Mouse (Mus musculus) stomach, embryonic 15.5 days (tissue): Measurements from ENCODE around the gene Mapt. TPM values are rescaled to one million over a fixed set of nuclear protein-coding genes. Genes with fewer than 3 reads are reported as not detected.

Experiments
- ATAC-seq: fragments of 200-750 bp; cut with Nextera tagmentation; 2 replicates; pipeline ENCODE4 v1.8.0; 2017; ENCODE audit warnings: low read depth, moderate number of reproducible peaks, moderate TSS enrichment; ENCODE audit not compliant: insufficient read depth, low FRiP score
- H3K27ac ChIP-seq: fragments of 300-500 bp; sonication (generic); 2 replicates; pipeline ENCODE4 v1.5.1; 2015; ENCODE audit warnings: mild to moderate bottlenecking, inconsistent platforms
- H3K27me3 ChIP-seq: fragments of 300-500 bp; sonication (generic); replicated peaks from 2 replicates; pipeline ENCODE4 v1.6.1; 2015; ENCODE audit warnings: inconsistent platforms
- H3K36me3 ChIP-seq: fragments of 300-500 bp; sonication (generic); 2 replicates; pipeline ENCODE4 v1.6.1; 2015; ENCODE audit warnings: inconsistent platforms
- H3K4me1 ChIP-seq: fragments of 300-500 bp; sonication (generic); 2 replicates; pipeline ENCODE4 v1.6.1; 2015; ENCODE audit warnings: inconsistent platforms
- H3K4me2 ChIP-seq: fragments of 300-500 bp; sonication (generic); 2 replicates; pipeline ENCODE4 v1.6.1; 2015; ENCODE audit warnings: mild to moderate bottlenecking, inconsistent platforms
- H3K4me3 ChIP-seq: fragments of 300-500 bp; sonication (generic); replicated peaks from 2 replicates; pipeline ENCODE4 v1.5.1; 2015; ENCODE audit warnings: inconsistent platforms
- H3K9ac ChIP-seq: fragments of 300-500 bp; sonication (generic); 2 replicates; pipeline ENCODE4 v1.6.1; 2015; ENCODE audit warnings: inconsistent platforms
- H3K9me3 ChIP-seq: fragments of 300-500 bp; sonication (generic); 2 replicates; pipeline ENCODE4 v1.6.1; 2016; ENCODE audit warnings: inconsistent platforms
- WGBS: fragments of 180-500 bp; shearing (Covaris S2); methylation state at CpG from one replicate; pipeline ENCODE4 v1.1.7; 2015; 5-methylcytosine and 5-hydroxymethylcytosine counted together
- polyA plus RNA-seq: library from polyadenylated mRNA; unstranded; fragments of >200 nt; fragmentation: Nextera tagmentation; extraction: Ambion mirVana; gene quantifications from 2 replicates; pipeline ENCODE4 v1.2.1, GENCODE M21; 2015

The Mapt gene
- polyA plus RNA-seq, 1 experiment from 2014 or later, result 15.4 TPM

DNA sequence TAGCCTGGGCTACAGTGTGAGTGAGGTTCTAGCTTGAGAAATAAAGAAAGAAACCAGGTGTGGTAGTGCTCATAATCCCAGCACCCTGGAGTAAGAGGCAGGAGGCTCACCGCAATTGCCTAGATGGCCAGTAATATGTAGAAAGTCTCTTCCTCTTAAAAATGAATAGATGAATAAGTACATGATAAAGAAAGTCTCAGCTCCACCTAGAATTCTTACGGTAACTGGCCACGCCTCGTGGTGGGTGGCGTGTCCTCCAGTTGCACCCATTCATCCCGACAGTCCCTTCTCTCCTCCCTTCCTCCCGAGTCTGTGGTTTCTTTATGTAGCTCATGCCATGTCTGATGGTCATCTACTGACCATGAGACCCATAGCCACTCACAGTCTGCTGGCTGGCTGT lies 74.5 kb downstream of the Mapt start:
- Histone ChIP-seq H3K27me3 (0 out of 2 replicates have a peak, but pooled peaks cover 10% of the 10 kb centered on the region), H3K27ac (no peak overlapping the region), H3K4me3 (no peak overlapping the region), H3K36me3 (no peaks in the 10 kb centered on the region), H3K9ac (no peak overlapping the region), H3K4me1 (0 out of 2 replicates have a peak, but pooled peaks cover 7% of the 10 kb centered on the region), H3K9me3 (no peaks in the 10 kb centered on the region), H3K4me2 (no peak overlapping the region)
- 86% methylated on average over 7 of the region's 7 CpGs for WGBS
- ATAC-seq, result no peak

DNA sequence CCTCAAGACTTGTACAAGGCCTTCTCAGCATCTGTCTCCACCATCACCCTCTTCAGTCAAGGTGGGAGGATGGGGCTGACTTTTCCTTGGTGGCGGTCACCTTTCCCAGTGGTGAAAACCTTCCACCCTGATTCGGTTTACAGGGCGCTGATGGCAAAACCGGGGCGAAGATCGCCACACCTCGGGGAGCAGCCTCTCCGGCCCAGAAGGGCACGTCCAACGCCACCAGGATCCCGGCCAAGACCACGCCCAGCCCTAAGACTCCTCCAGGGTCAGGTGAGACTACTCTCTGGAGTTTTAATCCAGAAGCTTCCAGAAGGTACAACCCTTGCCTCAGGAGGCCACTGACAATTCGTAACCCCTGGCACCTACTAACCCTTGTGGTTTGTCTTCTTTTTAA lies 75.3 kb downstream of the Mapt start:
- Histone ChIP-seq H3K9ac (no peak overlapping the region), H3K27ac (no peak overlapping the region), H3K4me1 (0 out of 2 replicates have a peak, but pooled peaks cover 7% of the 10 kb centered on the region), H3K9me3 (no peaks in the 10 kb centered on the region), H3K27me3 (0 out of 2 replicates have a peak, but pooled peaks cover 10% of the 10 kb centered on the region), H3K4me3 (no peak overlapping the region), H3K36me3 (no peaks in the 10 kb centered on the region), H3K4me2 (no peak overlapping the region)
- ATAC-seq, result no peak
- 89% methylated on average over 13 of the region's 13 CpGs for WGBS

DNA sequence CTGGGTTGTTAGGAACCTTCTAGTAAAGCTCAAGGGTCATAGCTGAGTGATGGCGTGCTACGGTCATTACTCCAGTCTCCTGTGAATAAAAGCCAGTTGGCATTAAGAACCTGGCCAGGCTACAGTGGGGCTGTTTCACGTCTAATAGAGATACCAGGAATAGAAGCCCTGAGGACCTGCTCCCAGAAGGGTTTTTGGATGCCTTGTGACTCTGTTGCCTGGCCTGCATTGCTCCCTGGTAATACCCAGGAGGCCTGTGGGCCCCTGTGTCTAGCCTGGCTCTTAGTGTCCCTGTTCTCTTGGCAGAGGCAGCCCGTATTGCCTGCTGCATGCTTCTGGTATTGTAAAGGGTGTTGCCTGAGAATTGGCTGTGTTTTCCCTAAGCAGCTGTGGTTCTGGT lies 75.9 kb downstream of the Mapt start:
- no peaks in the 10 kb centered on the region for H3K9me3 ChIP-seq
- WGBS, result 63% methylated on average over 4 of the region's 4 CpGs
- H3K9ac ChIP-seq, result no peak overlapping the region
- H3K4me1 ChIP-seq, result 0 out of 2 replicates have a peak, but pooled peaks cover 7% of the 10 kb centered on the region
- H3K36me3 ChIP-seq, result no peaks in the 10 kb centered on the region
- no peak overlapping the region for H3K27ac ChIP-seq
- H3K4me2 ChIP-seq, result no peak overlapping the region
- no peak for ATAC-seq
- H3K4me3 ChIP-seq, result no peak overlapping the region
- 0 out of 2 replicates have a peak, but pooled peaks cover 10% of the 10 kb centered on the region for H3K27me3 ChIP-seq

DNA sequence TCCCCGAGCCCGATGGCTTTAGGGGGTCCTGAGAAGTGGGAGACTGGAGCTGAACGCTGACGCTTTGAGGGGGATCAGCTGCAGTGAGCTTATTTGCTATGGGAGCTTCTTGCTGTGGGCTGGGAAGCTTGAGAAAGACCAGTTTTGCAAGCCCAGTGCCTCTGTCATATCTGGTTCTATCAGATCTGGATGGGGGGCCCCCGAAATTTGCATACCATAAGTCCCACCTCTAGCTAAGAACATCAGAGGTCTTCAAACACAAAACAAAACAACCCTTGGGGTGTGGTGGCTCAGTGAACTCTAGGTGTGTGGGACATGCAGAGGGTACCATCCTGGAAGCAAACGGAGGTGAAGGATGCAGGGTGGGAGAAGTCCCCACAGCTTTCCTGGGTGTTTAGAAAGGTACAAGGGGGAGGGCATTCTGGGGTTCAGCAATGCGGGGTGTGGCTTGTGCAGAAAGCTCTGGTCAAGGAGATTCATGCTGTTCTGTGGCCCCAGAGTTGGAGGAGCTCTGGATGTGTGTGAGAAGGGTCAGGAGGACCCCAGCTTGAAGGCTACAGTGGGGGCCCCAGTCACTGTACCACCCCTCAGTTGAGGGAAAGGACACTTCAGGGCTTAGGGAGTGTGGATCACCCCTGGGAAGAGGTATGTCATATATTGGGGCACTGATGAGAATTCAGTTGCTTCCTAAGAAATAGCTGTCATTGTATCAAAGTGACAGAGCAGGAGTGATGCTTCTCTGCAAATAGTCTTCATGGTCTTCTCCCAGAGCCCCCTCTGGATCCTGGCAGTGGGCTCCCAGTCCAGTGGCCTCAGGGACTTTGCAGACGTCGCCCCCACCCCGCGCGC lies 78.4 kb downstream of the Mapt start:
- H3K9me3 ChIP-seq, result no peaks in the 10 kb centered on the region
- peak overlapping the region; percentile 48 for H3K4me2 ChIP-seq
- H3K4me1 ChIP-seq, result 0 out of 2 replicates have a peak, but pooled peaks cover 7% of the 10 kb centered on the region
- H3K27me3 ChIP-seq, result 0 out of 2 replicates have a peak, but pooled peaks cover 10% of the 10 kb centered on the region
- no peaks in the 10 kb centered on the region for H3K36me3 ChIP-seq
- peak overlapping the region; percentile 23 for H3K4me3 ChIP-seq
- H3K9ac ChIP-seq, result no peak overlapping the region
- H3K27ac ChIP-seq, result no peak overlapping the region
- 30% methylated on average over 12 of the region's 12 CpGs for WGBS
- ATAC-seq, result no peak

DNA sequence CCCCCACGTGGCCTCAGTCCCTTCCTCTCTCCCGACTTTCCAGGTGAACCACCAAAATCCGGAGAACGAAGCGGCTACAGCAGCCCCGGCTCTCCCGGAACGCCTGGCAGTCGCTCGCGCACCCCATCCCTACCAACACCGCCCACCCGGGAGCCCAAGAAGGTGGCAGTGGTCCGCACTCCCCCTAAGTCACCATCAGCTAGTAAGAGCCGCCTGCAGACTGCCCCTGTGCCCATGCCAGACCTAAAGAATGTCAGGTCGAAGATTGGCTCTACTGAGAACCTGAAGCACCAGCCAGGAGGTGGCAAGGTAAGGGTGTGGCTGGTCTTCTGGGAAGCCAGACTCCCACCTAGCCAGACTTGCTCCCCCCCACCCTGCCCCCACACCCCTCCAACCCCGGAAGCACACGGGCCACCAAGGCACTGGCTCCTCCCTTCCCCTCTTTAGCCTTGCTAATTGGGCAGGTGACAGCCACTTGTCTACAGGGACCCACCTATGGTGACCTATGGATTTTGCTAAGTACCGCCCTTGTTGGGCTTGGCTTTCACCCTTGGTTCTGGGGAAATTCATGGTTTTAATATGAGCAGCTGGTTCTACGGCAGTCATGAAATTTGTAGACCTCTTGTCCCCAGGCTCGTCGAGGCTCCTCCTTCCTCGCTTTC lies 79.2 kb downstream of the Mapt start:
- Histone ChIP-seq H3K9me3 (no peaks in the 10 kb centered on the region), H3K4me3 (peak overlapping the region; percentile 23), H3K4me2 (peak overlapping the region; percentile 48), H3K27ac (no peak overlapping the region), H3K9ac (no peak overlapping the region), H3K36me3 (no peaks in the 10 kb centered on the region), H3K27me3 (0 out of 2 replicates have a peak, but pooled peaks cover 10% of the 10 kb centered on the region), H3K4me1 (0 out of 2 replicates have a peak, but pooled peaks cover 7% of the 10 kb centered on the region)
- peak; percentile 81 for ATAC-seq
- 13% methylated on average over 23 of the region's 23 CpGs for WGBS

DNA sequence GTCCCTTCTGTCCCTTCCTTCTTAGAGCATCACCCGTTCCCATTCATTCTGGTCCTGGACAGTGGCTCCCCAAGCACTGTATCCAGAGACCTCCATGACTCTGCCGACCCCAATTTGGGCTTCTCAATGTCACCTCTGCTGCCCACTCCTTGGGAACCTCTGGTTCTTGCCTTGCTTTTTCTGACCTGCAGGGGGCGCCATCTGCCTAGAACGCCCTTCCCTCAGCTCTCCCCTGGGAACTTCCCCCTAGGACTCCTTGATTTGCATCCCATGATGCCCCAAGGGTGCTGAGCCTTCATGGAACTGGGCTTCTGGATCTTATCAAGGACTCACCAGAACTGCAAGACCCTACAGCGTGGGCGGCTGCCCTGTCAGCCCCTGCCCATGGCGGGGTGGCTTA lies 80.5 kb downstream of the Mapt start:
- no peak overlapping the region for H3K4me2 ChIP-seq
- no peaks in the 10 kb centered on the region for H3K9me3 ChIP-seq
- H3K27ac ChIP-seq, result no peak overlapping the region
- no peak overlapping the region for H3K9ac ChIP-seq
- ATAC-seq, result no peak
- H3K4me3 ChIP-seq, result no peak overlapping the region
- H3K27me3 ChIP-seq, result 0 out of 2 replicates have a peak, but pooled peaks cover 10% of the 10 kb centered on the region
- H3K4me1 ChIP-seq, result 0 out of 2 replicates have a peak, but pooled peaks cover 7% of the 10 kb centered on the region
- no peaks in the 10 kb centered on the region for H3K36me3 ChIP-seq
- WGBS, result 71% methylated on average over 7 of the region's 7 CpGs

DNA sequence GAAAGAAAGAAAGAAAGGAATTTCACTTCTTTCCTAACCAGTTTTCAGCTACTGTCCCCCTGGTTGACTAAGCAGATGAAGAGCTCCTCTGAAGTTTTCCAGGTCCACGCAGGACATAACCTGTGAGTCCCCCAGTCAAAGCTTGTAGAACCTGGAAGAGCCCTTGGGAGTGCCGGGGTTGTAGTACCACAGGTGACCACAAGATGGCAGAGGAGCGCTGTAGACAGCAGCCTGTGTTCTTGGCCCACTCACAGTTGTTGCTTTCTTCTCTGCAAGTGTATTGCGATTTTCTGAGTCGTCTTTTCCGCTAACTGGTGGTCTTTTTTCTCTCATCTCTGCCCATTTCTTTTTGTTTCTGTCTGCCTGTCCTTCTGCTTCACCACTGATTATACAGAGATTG lies 84.5 kb downstream of the Mapt start:
- Histone ChIP-seq H3K36me3 (no peaks in the 10 kb centered on the region), H3K9ac (no peak overlapping the region), H3K4me2 (no peak overlapping the region), H3K27me3 (no peaks in the 10 kb centered on the region), H3K9me3 (no peaks in the 10 kb centered on the region), H3K4me1 (peaks cover 4% of the 10 kb centered on the region; the same call in 1 of the 2 replicates), H3K4me3 (no peak overlapping the region), H3K27ac (no peak overlapping the region)
- 4% methylated on average over 6 of the region's 6 CpGs for WGBS
- ATAC-seq, result no peak

DNA sequence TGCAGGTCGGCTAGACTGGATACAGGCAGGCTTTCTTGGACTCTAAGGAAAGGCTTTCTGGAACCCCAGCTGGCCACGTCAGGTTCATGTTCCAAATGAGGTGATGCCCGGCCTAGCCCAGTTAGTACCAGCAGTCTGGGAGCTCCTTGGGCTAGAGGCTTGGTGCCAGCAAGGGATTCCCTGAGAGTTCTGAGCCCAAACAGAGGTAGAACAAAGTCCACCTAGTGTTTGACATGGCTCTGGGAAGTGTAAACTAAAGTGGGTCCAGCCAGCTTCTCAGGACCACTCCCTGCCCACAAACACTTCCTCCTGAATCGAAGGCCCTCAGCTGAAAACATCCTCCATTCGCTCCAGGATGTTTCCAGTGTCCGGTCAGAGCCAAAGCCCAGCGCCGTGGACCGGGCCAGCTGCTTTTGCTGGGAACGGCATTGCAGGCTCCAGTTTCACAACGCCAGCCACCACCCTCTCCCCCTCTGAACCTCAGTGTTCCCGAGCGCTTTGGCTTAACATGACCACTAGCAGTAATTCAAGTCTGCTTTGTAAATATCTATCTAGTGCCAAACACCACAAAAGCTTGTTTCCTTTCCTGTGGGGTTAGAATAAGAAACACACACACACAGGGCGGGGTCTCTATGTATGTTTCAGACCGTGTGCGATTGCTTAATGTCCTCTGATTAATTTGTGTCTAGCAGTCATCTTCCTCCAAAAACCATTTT lies 85.7 kb downstream of the Mapt start:
- Histone ChIP-seq H3K4me1 (peaks cover 4% of the 10 kb centered on the region; the same call in 1 of the 2 replicates), H3K4me2 (no peak overlapping the region; the same call in 1 of the 2 replicates), H3K4me3 (no peak overlapping the region), H3K27ac (peak overlapping the region; percentile 31; the same call in 1 of the 2 replicates), H3K36me3 (no peaks in the 10 kb centered on the region), H3K9ac (no peak overlapping the region), H3K27me3 (no peaks in the 10 kb centered on the region), H3K9me3 (no peaks in the 10 kb centered on the region)
- WGBS, result 57% methylated on average over 16 of the region's 16 CpGs
- ATAC-seq, result no peak

DNA sequence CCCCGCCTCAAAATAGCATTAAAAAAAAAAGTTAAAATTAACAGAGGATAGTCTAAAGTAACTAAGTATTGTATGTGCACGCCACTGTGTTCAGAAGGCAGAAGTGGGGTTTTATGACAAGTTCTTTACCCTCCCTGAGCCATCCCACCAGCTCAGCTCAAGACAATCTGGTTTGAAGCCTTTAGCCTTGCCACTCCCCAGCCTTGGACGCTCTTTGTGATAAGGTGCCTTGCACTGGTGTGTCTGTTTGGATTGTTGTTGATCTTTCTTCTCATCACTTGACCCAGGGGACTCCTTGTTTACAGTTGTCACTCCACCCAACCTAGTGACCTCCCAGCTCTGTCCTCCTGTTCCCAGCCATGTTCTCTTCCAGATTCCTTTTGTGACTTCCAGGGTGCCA lies 86.4 kb downstream of the Mapt start:
- no peak overlapping the region for H3K9ac ChIP-seq
- H3K4me3 ChIP-seq, result no peak overlapping the region
- H3K27ac ChIP-seq, result no peak overlapping the region
- H3K27me3 ChIP-seq, result no peaks in the 10 kb centered on the region
- WGBS, result 77% methylated on average over 3 of the region's 3 CpGs
- peaks cover 4% of the 10 kb centered on the region; the same call in 1 of the 2 replicates for H3K4me1 ChIP-seq
- no peaks in the 10 kb centered on the region for H3K9me3 ChIP-seq
- no peak for ATAC-seq
- H3K36me3 ChIP-seq, result no peaks in the 10 kb centered on the region
- no peak overlapping the region for H3K4me2 ChIP-seq

DNA sequence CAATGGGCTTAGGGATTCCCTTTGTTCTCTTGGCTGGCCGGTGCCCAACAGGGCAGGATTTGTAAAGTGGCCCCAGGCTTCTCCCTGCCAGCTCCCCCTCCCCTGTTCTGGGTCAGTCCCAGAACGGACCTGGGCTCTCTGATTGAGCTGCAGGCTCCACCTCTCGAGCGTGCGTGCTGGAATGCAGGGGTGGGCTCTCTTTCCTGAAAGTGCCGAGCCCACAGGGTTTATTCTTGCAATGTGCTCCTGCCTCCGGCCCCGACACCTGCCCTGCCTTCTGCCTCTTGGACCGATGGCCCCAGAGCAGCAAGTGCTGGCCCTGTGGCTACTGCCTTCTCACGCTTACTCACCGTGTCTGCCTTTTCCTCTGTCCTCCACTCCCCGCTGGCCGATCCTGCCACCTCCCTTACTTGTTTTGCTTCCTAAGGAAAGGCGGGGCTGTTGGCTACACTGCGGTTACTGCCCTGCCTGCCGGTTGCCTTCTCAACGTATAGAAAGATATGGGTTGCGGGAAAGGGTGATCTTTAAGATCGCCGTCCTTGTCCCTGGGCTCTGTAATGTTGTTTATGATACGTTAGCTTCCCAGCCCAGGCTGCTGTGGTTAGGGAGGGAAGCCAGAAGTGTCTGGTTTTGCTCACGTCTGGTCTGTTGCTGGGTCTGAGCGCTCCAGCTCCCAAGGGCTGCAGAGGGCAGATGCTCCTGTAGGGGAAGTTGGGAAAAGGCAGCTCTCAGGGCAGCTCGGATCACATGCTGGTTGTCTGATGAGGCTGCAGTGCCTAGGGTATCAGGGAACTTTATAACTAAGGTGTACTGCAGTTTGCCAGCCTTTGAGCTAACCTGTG lies 88.0 kb downstream of the Mapt start:
- Histone ChIP-seq H3K4me3 (peak overlapping the region; percentile 44), H3K9ac (peak overlapping the region; percentile 44), H3K4me2 (peak overlapping the region; percentile 85), H3K27me3 (no peaks in the 10 kb centered on the region), H3K27ac (peak overlapping the region; percentile 59; the same call in 1 of the 2 replicates), H3K4me1 (peaks cover 4% of the 10 kb centered on the region; the same call in 1 of the 2 replicates), H3K9me3 (no peaks in the 10 kb centered on the region), H3K36me3 (no peaks in the 10 kb centered on the region)
- 3% methylated on average over 24 of the region's 24 CpGs for WGBS
- ATAC-seq, result peak; percentile 47

DNA sequence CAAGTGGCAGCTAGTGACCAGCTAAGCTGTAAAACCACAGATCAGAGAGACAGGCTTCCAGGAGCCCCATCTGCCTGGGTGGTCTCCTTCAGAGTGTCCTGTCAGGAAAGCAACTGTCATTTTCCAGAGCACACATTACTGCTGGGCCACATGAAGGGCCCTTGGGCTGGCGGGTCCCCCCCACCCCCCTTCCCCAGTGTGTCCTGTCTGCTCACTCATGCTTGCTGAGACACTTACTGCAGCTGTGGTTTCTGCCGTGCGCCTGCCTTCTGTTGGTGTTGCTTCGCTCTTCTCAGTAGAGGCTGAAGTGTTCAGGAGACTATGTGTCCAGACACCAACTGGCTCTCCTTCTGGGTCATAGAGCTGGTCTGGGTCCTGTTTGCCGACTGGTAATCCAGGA lies 89.3 kb downstream of the Mapt start:
- Histone ChIP-seq H3K27ac (no peak overlapping the region), H3K4me3 (no peak overlapping the region), H3K9me3 (no peaks in the 10 kb centered on the region), H3K4me1 (peaks cover 4% of the 10 kb centered on the region; the same call in 1 of the 2 replicates), H3K9ac (no peak overlapping the region), H3K4me2 (no peak overlapping the region), H3K36me3 (no peaks in the 10 kb centered on the region), H3K27me3 (no peaks in the 10 kb centered on the region)
- 45% methylated on average over 5 of the region's 5 CpGs for WGBS
- no peak for ATAC-seq
